Mouse (Mus musculus): Measurements from ENCODE around the gene Pdss2.

DNA sequence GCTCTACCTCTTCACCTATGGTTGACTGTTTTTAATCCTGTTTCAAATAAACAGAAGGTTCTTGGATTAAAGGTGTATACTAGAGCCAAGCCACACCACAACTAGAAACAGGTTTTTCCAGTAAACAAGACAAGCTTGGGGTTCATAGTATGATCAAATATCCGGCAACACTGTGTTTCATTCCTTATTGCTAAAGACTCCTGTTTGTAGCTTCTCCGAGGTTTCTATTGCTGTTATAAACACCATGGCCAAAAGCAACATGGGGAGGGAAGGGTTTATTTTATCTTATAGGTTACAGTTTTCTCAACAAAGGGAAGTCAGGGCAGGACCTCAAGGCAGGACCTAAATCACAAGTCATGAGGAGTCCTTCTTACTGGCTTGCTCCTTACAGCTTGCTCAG, 8.0 kb downstream of the Pdss2 start:
- TF ChIP-seq EP300 (IDR thresholded peaks at IDR 0.05; ENCODE audit: insufficient read depth, low read depth, low read length) (no peak), CTCF (IDR thresholded peaks at IDR 0.05; ENCODE audit: low read depth, low read length) (no peak), POLR2A (IDR thresholded peaks at IDR 0.05; ENCODE audit: insufficient read depth, low read length) (no peak)
